Mouse (Mus musculus) CD4-positive helper T cell, adult 2 months (primary cell): Measurements from ENCODE around the gene Pappa2.

Experiments used
- DNase-seq: peaks from one replicate; pipeline ENCODE4 v3.0.0-alpha.2; 2012; ENCODE audit warnings: low read depth, missing footprints, low spot score

Gene Pappa2

GRCm38 (mm10) chr1:158910661-158911060 lies 69.6 kb downstream of the Pappa2 start:
- no peak for DNase-seq

GRCm38 (mm10) chr1:158897339-158897738 lies 83.0 kb downstream of the Pappa2 start:
- no peak for DNase-seq

- DNase-seq, result no peak
Observed at GRCm38 (mm10) chr1:158894441-158894840, 85.8 kb downstream of the Pappa2 start.

- no peak for DNase-seq
Observed at GRCm38 (mm10) chr1:158875487-158875886, 104.8 kb downstream of the Pappa2 start.

- DNase-seq, result no peak
Observed at GRCm38 (mm10) chr1:158874552-158875077, 105.7 kb downstream of the Pappa2 start.

GRCm38 (mm10) chr1:158873631-158874030 lies 106.7 kb downstream of the Pappa2 start:
- DNase-seq, result no peak

GRCm38 (mm10) chr1:158871401-158871800 lies 108.9 kb downstream of the Pappa2 start:
- DNase-seq, result no peak

GRCm38 (mm10) chr1:158860190-158860589 lies 120.1 kb downstream of the Pappa2 start:
- no peak for DNase-seq

GRCm38 (mm10) chr1:158853936-158854882 lies 126.1 kb downstream of the Pappa2 start:
- no peak for DNase-seq

GRCm38 (mm10) chr1:158852836-158853567 lies 127.3 kb downstream of the Pappa2 start:
- no peak for DNase-seq

- DNase-seq, result no peak
Observed at GRCm38 (mm10) chr1:158850459-158850858, 129.8 kb downstream of the Pappa2 start.

- no peak for DNase-seq
Observed at GRCm38 (mm10) chr1:158844604-158845003, 135.7 kb downstream of the Pappa2 start.

- no peak for DNase-seq
Observed at GRCm38 (mm10) chr1:158837151-158837550, 143.1 kb downstream of the Pappa2 start.

GRCm38 (mm10) chr1:158830152-158830551 lies 150.1 kb downstream of the Pappa2 start:
- DNase-seq, result no peak

- DNase-seq, result no peak
Observed at GRCm38 (mm10) chr1:158827931-158828330, 152.4 kb downstream of the Pappa2 start.

- no peak for DNase-seq
Observed at GRCm38 (mm10) chr1:158819676-158820075, 160.6 kb downstream of the Pappa2 start.

- DNase-seq, result no peak
Observed at GRCm38 (mm10) chr1:158816479-158816878, 163.8 kb downstream of the Pappa2 start.

- DNase-seq, result no peak
Observed at GRCm38 (mm10) chr1:158811887-158812286, 168.4 kb downstream of the Pappa2 start.

GRCm38 (mm10) chr1:158775486-158775885 lies 204.8 kb downstream of the Pappa2 start:
- DNase-seq, result no peak

GRCm38 (mm10) chr1:158773102-158773501 lies 207.2 kb downstream of the Pappa2 start:
- DNase-seq, result no peak

GRCm38 (mm10) chr1:158770756-158771155 lies 209.5 kb downstream of the Pappa2 start:
- DNase-seq, result no peak

GRCm38 (mm10) chr1:158770036-158770655 lies 210.1 kb downstream of the Pappa2 start:
- no peak for DNase-seq
